8 mouse cellular contexts compared by ENCODE assay signal in the genomic region with DNA sequence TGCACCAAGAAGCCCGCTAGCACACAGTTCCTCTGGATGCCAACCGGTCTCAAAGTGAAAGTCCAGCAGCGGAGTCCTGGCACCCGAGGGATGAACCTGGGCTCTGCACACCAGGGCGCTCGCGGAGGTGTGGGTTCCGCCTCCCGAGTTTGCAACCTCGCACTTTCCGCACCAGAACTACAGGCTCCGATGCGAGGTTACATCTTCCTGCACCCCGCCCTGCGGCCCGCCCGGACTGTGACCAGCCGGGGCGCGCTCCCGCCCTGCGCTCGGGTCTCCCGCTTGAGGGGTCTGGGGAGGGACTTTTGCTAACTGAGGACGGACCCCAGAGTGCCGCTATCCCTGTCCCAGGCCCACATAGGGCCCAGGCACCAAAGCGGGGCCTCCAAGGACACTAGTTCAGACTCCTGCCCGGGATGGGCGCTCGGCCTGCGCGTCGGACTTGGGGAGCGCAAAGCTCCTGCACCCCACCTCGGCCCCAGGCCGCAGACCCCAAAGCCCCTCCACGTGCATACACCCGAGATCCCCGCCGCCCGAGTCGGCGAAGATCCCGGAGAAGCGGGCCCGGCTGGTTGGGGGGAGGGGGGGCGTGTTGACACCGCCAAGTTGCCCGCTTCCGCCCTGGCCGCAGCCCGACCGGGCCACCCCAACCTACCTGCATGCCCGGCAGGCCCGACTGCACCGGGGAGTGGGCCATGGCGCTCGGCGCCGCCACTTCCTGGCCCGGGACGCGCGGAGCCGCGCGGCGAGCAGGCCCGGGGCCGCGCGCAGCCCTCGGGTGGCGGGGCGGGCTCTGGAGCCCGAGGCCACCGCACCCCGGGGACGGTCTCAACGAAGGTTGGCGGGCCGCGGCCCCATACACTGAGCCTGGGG. TPM values are rescaled to one million over a fixed set of nuclear protein-coding genes. Genes with fewer than 3 reads are reported as not detected.
DNase-seq lines count a peak whose midpoint lies in the region; ATAC-seq and TF ChIP-seq lines count a peak whose summit lies in the region.

No protein-coding gene starts in this region.

- peak overlapping the region; percentile 84 for H3K4me2 ChIP-seq in lung, embryonic 14.5 days
- peak overlapping the region; percentile 94 for H3K4me2 ChIP-seq in neural tube, embryonic 14.5 days (ENCODE audit: low read depth, low read length)

- peaks cover 10% of the 10 kb centered on the region; the same call in 1 of the 2 replicates for H3K4me1 ChIP-seq in lung, embryonic 14.5 days (ENCODE audit: insufficient read depth)
- peaks cover 15% of the 10 kb centered on the region for H3K4me1 ChIP-seq in neural tube, embryonic 14.5 days (ENCODE audit: control insufficient read depth, insufficient read depth, low read length)

- peaks cover 33% of the 10 kb centered on the region for H3K36me3 ChIP-seq in C2C12 (ENCODE audit: control insufficient read depth, insufficient read depth)
- H3K36me3 ChIP-seq in lung, embryonic 14.5 days (ENCODE audit: insufficient read depth): peaks cover 8% of the 10 kb centered on the region; the same call in 1 of the 2 replicates
- H3K36me3 ChIP-seq in neural tube, embryonic 14.5 days (ENCODE audit: control insufficient read depth, insufficient read depth, low read length): no peaks in the 10 kb centered on the region

- no peak for TF ChIP-seq CTCF in C2C12 (IDR thresholded peaks at IDR 0.05; ENCODE audit: control insufficient read depth, insufficient read depth, insufficient read length)
- no peak for TF ChIP-seq CTCF in lung, embryonic 14.5 days (IDR thresholded peaks at IDR 0.05; ENCODE audit: low read depth)

- peak overlapping the region; percentile 97 for H3K9ac ChIP-seq in lung, embryonic 14.5 days
- peak overlapping the region; percentile 94 for H3K9ac ChIP-seq in neural tube, embryonic 14.5 days (replicated peaks; ENCODE audit: low read depth, low read length)

- H3ac ChIP-seq in C2C12 (ENCODE audit: control insufficient read depth, insufficient read length, low read depth): peak overlapping the region; percentile 98

- no peaks in the 10 kb centered on the region for H3K9me3 ChIP-seq in lung, embryonic 14.5 days (ENCODE audit: low read depth, low read length)
- H3K9me3 ChIP-seq in neural tube, embryonic 14.5 days (ENCODE audit: control insufficient read depth, low read length): no peaks in the 10 kb centered on the region

- H3K4me3 ChIP-seq in C2C12 (ENCODE audit: insufficient read depth, poor library complexity, severe bottlenecking): peak overlapping the region; percentile 83
- peak overlapping the region; percentile 97 for H3K4me3 ChIP-seq in lung, embryonic 14.5 days (ENCODE audit: low read depth, low read length)
- peak overlapping the region; percentile 95 for H3K4me3 ChIP-seq in neural tube, embryonic 14.5 days (ENCODE audit: low read depth, low read length)

- under 1% methylated on average over 78 of the region's 83 CpGs for WGBS in lung, embryonic 14.5 days
- under 1% methylated on average over 79 of the region's 83 CpGs for WGBS in neural tube, embryonic 14.5 days

- H3K27ac ChIP-seq in lung, embryonic 14.5 days (ENCODE audit: low read depth): peak overlapping the region; percentile 97
- peak overlapping the region; percentile 82 for H3K27ac ChIP-seq in neural tube, embryonic 14.5 days (ENCODE audit: low read depth, low read length)

- peaks cover 54% of the 10 kb centered on the region for H3K79me2 ChIP-seq in C2C12 (ENCODE audit: control insufficient read depth, insufficient read depth)

- DNase-seq in ZHBTc4 (ENCODE audit: low read depth, low spot score): peak; percentile 88
- DNase-seq in embryo, embryonic 10.5 days (ENCODE audit: low spot score): peak; percentile 63
- peak; percentile 61 for DNase-seq in heart, adult 8-10 months (ENCODE audit: low spot score)
- DNase-seq in kidney, adult 18-20 months: peak; percentile 81
- peak; percentile 73 for DNase-seq in lung, embryonic 14.5 days
- DNase-seq in thymus, postnatal 25 days: peak; percentile 76

- H3K27me3 ChIP-seq in C2C12 (ENCODE audit: control insufficient read depth, insufficient read depth, insufficient read length): no peaks in the 10 kb centered on the region
- no peaks in the 10 kb centered on the region for H3K27me3 ChIP-seq in lung, embryonic 14.5 days (ENCODE audit: insufficient read depth, low read length)
- no peaks in the 10 kb centered on the region for H3K27me3 ChIP-seq in neural tube, embryonic 14.5 days (ENCODE audit: control insufficient read depth, insufficient read depth, low read length)

- H3K79me3 ChIP-seq in C2C12 (ENCODE audit: low read depth): peaks cover 53% of the 10 kb centered on the region

- peak; percentile 78 for ATAC-seq in lung, embryonic 14.5 days (ENCODE audit: insufficient read depth)
- ATAC-seq in neural tube, embryonic 14.5 days (ENCODE audit: low read depth): peak; percentile 84

TF ChIP-seq in C2C12, 6 proteins besides CTCF, POLR2A, EP300 and RAD21:
- TF ChIP-seq MYOG (IDR thresholded peaks at IDR 0.05; ENCODE audit: control insufficient read depth, extremely low read depth, insufficient read length) (no peak), USF1 (IDR thresholded peaks at IDR 0.05; ENCODE audit: low read depth) (no peak), MAX (IDR thresholded peaks at IDR 0.05) (no peak), MYOD1 (IDR thresholded peaks at IDR 0.05; ENCODE audit: control insufficient read depth, insufficient read length, low read depth) (no peak), CEBPB (IDR thresholded peaks at IDR 0.05; ENCODE audit: low read depth) (no peak), FOSL1 (IDR thresholded peaks at IDR 0.05; ENCODE audit: insufficient read depth, low read length, poor library complexity, severe bottlenecking) (no peak)

RNA-seq across cellular contexts. Expression of a gene that starts 1.3 kb away (rescaled TPM):
- 29.8 TPM for polyA plus RNA-seq in C2C12 (2012; fragmentation: generic; extraction: Trizol)
- 10 to 100 TPM; 52.8 to 75.4 (median 55.2) TPM for total RNA-seq in heart, adult 8-10 months (2022)
- 50.3 and 51.7 TPM in 2 replicates for polyA plus RNA-seq in lung, embryonic 14.5 days (2014; fragmentation: Nextera tagmentation; extraction: Ambion mirVana)
- polyA plus RNA-seq in neural tube, embryonic 14.5 days (2014; fragmentation: Nextera tagmentation; extraction: Ambion mirVana): 19.9 and 26.0 TPM in 2 replicates

Comparison
In these comparisons a context has a peak if more than half of its experiments do, and no peak if none do; other contexts are left out.
1. Peak in every context shown above with its lines: DNase-seq, ATAC-seq, H3K4me3 ChIP-seq and H3K27ac ChIP-seq.